Mouse (Mus musculus): Measurements from ENCODE around the gene Kank2. TPM values are rescaled to one million over a fixed set of nuclear protein-coding genes. Genes with fewer than 3 reads are reported as not detected.
"Not testable (repeated sequence)": the region's sequence is repeated elsewhere in the genome, so short reads cannot be mapped to it uniquely, and the experiment has no call there.

The Kank2 gene
- polyA plus RNA-seq, 1 experiment = 11.3 TPM

DNA sequence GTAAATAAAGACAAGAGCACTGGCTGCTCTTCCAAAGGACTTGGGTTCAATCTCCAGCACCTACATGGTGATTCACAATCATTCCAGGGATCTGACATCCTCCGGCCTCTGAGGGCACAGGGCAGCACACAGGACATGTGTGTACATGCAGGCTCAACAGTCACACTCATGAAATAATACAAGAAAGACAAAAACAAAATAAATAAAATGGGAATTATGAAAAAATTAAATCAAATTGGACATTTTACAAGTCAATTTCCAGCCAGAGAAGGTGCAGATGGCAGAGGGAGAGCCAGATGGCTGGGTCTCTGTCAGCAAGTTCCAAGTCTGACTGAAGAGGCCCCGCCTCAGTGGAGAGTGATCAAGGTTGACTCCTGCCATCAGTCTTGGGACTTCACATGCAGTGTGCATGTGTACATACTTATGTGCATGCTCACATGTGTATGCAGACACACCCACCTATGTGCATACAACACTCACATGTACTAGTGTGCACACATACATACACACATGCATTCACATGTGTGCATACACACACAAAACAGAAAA, 20.7 kb upstream of the Kank2 start:
- 93% methylated on average over 2 of the region's 2 CpGs for WGBS
- no peak for DNase-seq (ENCODE audit: low read depth, low spot score)

DNA sequence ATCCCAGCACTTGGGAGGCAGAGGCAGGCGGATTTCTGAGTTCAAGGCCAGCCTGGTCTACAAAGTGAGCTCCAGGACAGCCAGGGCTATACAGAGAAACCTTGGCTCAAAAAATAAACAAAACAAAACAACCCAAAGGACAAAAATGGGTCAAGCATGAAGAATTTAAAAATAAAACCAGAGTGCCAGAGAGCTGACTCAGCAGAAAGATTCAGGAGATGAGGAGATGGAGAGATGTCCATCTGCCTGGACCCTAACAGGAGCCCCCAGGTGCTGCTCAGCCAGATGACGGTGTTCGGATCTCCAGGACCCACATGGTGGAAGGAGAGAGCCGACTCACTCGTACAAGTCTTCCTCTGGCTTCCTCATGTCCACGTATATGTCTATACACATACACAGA, 20.0 kb upstream of the Kank2 start:
- WGBS = 92% methylated on average over 6 of the region's 6 CpGs
- no peak for DNase-seq (ENCODE audit: low read depth, low spot score)

DNA sequence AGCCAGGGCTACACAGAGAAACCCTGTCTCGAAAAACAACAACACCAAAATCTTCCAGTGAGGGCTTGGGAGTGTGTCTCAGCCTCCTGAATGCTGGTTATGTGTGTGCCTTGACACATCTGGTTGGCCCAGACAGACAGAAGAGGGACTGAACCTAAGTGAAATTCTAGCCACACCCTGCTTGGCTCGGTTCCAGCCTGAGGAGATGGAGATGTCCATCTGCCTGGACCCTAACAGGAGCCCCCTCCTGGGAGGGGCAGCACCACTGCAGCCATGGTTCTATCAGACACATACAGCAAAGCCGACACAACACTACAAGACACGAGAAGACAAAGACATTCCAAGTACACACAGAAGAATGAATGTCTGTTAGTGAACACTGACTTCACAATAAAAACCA, 19.6 kb upstream of the Kank2 start:
- DNase-seq (ENCODE audit: low read depth, low spot score) = no peak
- 74% methylated on average over 4 of the region's 4 CpGs for WGBS

DNA sequence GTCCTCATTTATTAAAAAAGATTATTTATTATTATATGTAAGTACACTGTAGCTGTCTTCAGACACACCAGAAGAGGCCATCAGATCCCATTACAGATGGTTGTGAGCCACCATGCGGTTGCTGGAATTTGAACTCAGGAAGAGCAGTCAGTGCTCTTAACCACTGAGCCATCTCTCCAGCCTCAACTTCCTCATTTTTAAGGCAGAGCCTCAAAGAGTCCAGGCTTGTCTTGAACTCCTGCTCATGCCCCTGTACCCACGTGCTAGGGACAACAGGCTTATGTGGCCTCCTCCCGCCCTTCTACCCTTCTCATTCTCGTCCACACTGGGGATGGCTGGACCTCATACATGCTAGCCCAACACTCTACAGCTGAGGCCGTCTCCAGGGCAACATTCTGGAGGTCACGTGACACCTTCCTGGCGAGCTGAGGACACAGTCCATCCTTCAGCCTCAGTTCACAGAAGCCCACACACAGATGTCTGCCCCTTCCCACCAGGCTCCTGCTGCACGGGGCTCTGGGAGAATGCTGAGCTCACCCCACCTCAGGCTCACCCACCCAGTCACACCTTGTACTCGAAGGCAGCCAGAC, 18.3 kb upstream of the Kank2 start:
- WGBS = 75% methylated on average over 9 of the region's 9 CpGs
- no peak for DNase-seq (ENCODE audit: low read depth, low spot score)

DNA sequence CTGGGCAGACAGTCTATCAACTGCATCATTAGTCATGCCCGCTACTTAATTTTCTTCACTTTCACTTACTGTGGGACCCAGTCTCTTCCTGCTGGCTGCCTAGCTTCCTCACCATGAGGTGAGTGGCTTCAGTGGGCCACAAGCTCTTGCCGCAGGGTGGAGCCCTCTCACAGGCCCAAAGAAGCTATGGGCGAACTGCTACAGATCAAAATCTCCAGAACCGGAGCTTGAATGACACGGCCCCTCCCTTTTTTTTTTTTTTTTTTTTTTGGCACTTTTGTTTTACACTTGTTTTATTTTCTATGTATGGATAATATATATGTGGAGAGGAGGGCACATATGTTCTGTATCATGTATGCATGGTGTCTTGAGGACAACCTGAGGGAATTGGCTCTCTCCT, 12.6 kb upstream of the Kank2 start:
- DNase-seq (ENCODE audit: low read depth, low spot score) = no peak
- 72% methylated on average over 5 of the region's 5 CpGs for WGBS

DNA sequence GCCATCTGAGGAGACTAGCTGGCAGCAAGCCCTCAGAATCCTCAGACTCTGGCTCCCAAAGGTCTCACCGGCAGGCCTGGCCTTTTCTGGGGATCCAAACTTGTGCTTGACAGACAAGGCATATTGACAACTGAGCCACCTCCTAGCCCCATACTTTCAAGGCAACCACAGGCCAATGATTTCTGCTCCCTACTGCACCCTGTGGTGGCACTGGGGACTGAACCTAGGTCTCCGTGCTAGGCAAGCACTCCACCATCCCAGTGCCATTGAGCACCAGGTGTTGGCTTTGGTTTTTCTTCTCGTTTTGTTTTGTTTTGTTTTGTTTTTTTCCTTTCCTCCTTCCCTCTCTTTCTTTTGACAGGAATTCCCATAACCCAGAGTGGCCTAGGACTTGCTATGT, 10.0 kb upstream of the Kank2 start:
- DNase-seq (ENCODE audit: low read depth, low spot score) = no peak
- 69% methylated on average over 3 of the region's 3 CpGs for WGBS

DNA sequence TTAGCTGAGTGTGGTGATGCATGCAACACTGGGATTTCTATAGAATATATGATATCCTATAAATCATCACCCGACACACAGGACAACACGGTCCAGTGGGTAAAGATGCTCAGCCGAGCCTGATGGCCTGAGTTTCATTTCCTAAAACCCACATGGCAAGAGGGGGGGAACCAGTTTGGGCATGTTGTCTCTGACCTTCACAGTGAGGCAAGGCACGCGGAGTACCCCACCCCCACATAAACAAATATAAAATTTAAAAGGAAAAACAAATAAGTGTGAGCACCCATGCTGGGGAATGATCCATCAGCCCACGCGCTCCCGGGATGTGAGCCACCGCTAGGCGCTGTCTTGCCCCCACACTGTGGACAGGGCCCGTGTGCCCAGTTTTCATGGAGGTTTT, 8.4 kb upstream of the Kank2 start:
- WGBS = 70% methylated on average over 11 of the region's 11 CpGs

DNA sequence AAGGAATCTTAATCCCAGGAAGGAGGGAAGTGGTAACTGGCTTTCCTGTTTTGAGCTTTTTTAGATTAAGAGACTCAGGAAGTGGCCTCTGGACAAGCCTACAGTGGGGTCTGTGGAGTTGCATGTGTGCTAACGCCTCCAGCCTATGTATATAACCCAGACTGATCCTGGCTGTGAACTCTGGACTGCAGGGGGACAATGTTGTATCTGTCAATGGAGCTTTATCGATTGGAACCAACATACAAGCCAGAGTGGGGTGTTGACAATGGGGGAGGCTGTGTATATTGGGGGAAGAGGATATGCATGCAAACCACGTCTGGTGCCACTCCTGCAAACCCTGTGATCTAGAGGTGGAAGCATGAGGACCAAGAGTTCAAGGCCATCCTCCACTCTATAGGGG, 7.8 kb upstream of the Kank2 start:
- no peak for DNase-seq (ENCODE audit: low read depth, low spot score)
- WGBS = 50% methylated on average over 3 of the region's 3 CpGs

More for the DNA sequence above, 8.4 kb upstream of the Kank2 start:
- DNase-seq (ENCODE audit: low read depth, low spot score) = no peak

DNA sequence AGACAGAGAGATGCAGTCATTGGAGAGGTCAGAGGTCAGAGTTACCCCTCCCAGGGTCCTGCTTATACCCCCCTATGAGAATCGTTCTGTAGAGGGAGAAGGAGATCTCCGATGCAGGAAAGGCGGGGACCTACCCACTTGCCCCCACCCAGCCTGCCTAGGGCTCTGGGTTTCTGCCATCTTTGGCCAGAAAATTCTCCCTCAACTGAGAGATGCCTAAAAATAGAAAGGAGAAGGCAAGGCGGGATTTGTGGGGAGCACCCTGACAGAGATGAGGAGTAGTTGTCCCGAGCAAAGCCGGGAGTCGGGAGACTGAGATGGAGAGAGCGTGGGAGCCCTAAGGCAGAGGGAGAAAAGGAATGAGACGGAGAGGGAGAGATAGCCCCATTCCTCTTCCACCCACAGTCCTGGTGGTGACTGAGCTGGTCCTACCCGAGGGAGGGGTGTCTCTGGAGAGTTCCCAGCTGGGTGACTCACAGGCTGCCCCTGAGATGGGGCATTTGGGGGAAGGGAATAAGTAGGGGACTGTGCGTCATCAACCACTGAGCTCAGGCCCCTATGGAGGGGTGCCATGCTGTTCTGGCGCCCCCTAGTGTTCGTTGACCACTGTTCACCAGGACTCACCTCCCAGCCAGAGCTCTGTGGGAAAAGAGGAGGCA, 5.6 kb upstream of the Kank2 start:
- 28% methylated on average over 13 of the region's 13 CpGs for WGBS

DNA sequence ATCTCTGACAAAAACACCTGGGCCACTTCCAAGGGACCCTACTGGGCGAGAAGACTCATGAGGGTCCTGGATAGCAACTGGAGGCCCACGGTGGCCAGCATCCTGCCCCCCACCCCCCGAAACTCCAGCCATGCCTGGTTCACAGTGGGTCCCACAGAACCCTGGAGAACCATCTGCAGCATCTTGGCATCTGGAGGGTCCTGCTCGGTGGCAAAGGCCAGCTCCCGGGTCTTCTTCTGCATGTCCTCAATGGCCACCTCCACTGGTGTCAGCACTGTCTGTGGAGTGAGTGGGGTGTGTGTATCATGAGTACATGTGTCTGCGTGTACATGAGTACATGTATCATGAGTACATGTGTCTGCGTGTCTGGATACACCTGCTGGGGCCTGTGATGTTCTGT, 3.0 kb upstream of the Kank2 start:
- DNase-seq (ENCODE audit: low read depth, low spot score) = no peak

More for the DNA sequence above, 5.6 kb upstream of the Kank2 start:
- no peak for DNase-seq (ENCODE audit: low read depth, low spot score)

DNA sequence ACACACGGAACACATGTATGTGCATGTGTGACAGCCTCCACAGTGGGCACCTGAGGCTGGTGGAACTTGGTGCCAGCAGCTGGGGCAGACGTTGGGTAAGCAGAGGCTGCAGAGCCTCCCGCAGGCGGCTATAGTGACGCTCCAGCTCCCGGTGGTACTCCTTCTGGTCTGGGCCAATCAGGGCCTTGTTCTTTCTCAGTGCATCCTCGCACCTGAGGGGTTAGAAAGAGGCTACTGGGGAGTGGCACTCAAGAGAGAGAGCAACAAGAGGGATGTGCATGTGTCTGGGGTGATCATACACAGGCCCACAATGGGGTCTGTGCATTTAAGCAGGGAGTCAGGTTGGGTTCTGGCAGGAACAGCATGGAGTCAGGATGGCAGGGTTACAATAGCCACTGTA, 2.6 kb upstream of the Kank2 start:
- 85% methylated on average over 7 of the region's 7 CpGs for WGBS
- no peak for DNase-seq (ENCODE audit: low read depth, low spot score)

More for the DNA sequence above, 3.0 kb upstream of the Kank2 start:
- WGBS = 93% methylated on average over 7 of the region's 7 CpGs

DNA sequence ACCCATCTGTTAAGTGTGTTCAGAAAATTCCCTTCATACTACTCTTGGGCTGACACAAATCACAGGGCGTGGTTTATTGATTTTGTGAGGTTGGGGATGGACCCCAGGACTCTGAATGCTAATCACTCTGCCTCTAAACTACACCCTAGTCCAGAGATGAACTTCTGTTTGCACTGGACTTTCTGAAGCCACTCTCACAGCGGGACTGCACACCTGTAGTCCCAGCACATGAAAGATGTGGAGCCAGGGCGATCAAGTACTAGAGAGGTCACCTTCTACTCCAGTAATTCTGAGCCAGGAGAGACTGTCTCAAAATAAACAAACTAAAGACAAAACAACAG, 436 bp upstream of the Kank2 start:
- 17% methylated on average over 3 of the region's 3 CpGs for WGBS
- DNase-seq (ENCODE audit: low read depth, low spot score) = no peak

DNA sequence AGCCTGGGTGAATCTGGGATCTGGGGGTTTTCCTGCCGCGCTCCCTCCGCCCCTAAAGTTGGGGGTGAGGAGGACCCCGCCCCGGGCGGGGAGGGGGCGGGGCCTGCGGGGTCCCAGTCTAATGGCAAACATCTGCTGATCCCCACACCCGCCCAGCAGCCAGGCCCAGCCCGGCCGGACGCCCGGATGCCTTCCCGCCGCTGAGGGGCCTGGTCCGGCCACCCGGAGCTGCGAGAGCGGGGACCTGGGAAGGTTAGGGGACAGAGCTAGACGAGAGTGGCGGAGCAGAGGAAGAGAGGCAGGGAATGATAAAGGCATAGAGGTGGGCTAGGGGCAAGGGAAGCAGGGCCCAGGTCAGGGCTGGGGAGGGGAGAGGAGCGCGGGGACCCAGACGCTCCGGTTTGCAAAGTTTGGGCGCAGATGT, 611 bp downstream of the Kank2 start:
- 2% methylated on average over 26 of the region's 26 CpGs for WGBS
- DNase-seq (ENCODE audit: low read depth, low spot score) = no peak

DNA sequence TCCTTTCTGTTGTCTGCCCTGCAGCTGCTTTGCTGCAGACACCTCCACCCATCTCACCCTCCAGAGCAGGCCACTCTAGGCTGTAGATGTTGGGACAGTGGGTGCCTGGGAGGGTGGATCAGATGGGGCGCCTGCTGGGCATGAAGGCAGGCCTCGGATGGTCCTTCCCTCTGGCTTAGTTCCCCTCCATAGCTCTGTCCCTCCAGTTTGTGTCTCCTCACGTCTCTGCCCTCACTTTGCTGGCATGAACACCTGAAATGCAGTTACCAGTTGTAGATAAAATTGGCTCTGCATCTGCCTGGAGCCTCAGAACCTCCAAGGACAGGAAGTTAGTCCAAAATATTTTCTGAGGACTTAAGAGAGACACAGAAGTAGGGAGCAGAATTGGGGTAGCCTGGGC, 1.6 kb downstream of the Kank2 start:
- DNase-seq (ENCODE audit: low read depth, low spot score) = no peak
- 61% methylated on average over 3 of the region's 3 CpGs for WGBS

DNA sequence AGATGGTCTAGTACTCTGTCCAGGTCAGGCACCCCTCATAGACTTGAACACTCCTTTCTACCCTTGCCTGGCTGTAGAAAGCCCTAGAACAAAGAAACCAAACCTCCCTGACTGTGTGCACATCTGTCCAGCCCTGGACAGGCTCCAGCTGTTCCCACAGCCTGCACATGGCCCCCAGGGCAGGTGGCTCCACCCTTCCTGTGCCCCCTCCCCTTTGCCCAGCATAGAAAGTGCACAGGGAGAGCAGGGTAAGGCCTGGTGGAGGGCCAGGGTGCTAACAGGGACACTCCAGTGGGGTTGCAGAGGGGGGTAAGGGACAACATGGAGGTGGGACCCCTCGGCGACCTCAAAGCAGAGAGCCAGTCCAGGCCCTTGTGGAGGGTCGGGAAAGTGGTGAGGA, 2.3 kb downstream of the Kank2 start:
- no peak for DNase-seq (ENCODE audit: low read depth, low spot score)
- WGBS = 57% methylated on average over 3 of the region's 3 CpGs

DNA sequence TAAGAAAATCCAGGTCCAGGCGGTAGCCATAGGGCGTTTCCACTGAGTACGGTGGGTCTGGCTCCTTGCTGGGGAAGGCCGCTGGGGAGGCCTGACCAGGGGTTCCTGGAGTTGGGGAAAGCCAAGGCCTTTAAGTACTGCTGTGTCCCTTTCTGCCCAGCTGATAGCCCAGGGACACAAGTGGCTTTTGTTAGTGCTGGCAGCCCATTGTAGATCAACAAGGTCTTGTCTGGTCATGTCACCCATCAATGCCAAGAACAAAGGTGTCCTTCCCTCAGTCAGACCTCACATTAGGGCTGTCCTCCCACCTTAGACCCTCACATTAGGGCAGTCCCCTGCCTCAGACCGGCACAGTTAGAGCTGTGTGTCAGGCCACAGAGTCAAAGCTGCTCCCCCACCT, 3.0 kb downstream of the Kank2 start:
- DNase-seq (ENCODE audit: low read depth, low spot score) = no peak
- WGBS = 83% methylated on average over 5 of the region's 5 CpGs

DNA sequence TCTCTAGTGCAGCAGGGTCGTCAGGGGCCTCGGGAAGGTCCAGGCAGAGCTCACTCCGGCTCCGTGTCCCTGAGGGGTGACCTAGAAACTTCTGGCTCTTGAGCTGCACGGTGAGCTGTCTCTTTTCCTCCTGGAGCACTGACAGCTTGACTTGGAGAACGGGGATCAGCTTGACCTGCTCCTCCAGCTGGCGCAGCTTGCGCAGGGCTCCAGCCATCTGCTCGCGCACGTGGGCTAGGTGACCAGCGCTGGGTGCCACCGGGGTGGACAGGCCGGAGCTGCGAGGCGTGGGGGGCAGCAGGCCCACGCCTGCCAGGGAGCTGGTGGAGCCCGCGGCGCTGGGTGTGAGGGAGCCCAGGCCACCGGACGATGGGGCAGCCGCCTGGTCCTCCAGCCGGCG, 3.6 kb downstream of the Kank2 start:
- WGBS = 94% methylated on average over 25 of the region's 25 CpGs
- DNase-seq (ENCODE audit: low read depth, low spot score) = no peak

DNA sequence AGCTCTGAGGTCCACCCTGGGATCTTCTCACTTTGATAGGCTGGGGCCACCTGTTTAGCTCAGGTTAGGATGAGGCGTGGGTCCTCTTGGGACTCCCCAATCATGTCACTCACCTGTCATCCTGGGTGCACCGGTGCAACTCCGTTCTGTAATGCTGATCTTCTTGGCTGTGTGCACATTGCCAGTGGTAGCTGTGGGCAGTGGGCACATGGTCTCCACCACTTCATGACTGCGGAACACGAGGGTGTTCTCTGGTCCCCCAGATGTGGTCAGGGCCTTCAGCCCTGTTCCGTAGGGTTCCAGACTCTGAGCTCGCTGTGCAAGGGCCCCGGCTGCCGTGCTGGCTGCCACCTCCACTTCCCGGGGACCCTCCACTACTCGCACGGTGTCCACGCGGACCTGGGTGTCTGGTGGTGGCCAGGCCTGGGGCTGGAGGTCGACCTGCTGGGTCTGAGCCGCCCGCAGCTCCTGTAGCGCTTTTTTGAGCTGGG, 4.2 kb downstream of the Kank2 start:
- no peak for DNase-seq (ENCODE audit: low read depth, low spot score)
- 93% methylated on average over 18 of the region's 18 CpGs for WGBS

DNA sequence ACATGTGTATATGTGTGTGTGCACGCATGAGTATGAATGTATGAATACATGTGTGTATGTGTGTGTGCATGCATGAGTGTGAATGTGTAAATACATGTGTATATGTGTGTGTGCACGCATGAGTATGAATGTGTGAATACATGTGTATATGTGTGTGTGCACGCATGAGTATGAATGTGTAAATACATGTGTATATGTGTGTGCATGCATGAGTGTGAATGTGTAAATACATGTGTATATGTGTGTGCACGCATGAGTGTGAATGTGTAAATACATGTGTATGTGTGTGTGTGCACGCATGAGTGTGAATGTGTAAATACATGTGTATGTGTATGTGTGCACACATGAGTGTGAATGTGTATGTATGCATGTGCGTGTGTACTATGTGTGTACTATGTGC, 5.0 kb downstream of the Kank2 start:
- WGBS = 96% methylated on average over 6 of the region's 6 CpGs
- DNase-seq (ENCODE audit: low read depth, low spot score) = not testable (repeated sequence)

DNA sequence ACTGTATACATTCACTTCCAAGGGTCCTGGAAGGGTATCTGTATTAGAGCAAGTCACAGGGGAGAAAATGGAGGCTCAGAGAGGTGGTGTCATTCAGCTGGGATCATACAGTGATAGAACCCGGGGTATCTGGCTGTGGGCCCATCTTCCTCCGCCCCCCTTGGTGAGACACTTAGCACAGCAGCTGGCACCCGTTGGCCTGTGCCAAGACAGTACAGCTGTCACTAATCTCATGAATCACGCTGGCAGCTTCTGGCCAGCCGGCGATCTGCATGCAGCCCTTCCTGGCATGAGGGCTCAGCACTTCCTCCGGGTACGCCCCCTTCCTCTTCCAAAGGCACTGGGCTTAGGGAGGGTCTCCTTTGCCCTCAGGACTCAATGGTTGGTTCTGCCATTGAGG, 5.9 kb downstream of the Kank2 start:
- 18% methylated on average over 8 of the region's 8 CpGs for WGBS
- DNase-seq (ENCODE audit: low read depth, low spot score) = no peak

DNA sequence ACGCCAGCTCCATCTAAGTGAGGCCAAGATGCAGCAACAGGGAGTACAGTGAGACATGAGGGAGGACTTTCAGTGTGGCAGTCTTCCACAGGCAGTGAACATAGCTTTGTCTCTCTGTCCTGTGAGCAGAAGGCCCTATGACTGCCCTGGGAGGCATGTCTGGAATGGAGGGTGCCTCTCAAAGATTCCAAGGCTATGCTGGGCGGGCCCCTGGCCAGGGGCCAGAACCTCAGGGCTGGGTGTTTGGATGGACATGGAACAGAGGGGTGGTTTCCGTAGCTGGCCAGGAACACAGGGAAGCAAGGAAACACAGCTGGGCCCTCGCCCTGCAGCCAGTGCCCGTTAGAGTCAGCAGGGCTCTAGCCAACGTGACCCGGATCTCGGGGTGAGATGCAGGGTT, 6.7 kb downstream of the Kank2 start:
- DNase-seq (ENCODE audit: low read depth, low spot score) = no peak
- WGBS = 18% methylated on average over 8 of the region's 8 CpGs

All from large intestine, adult 2 months (tissue).